Mouse (Mus musculus) cortical plate, adult 2 months (tissue): Measurements from ENCODE around the gene Ddx39.

Experiments
- CTCF ChIP-seq: fragments of 200-500 bp; IDR thresholded peaks from 2 replicates; pipeline ENCODE4 v1.5.1; 2011; ENCODE audit warnings: mild to moderate bottlenecking, control low read depth, low read length; ENCODE audit not compliant: insufficient read depth; ENCODE audit errors: extremely low read depth
- POLR2A ChIP-seq: fragments of 200-500 bp; IDR thresholded peaks from 2 replicates; pipeline ENCODE4 v1.6.1; 2011; ENCODE audit warnings: mild to moderate bottlenecking, low read length, control low read depth; ENCODE audit not compliant: insufficient read depth; ENCODE audit errors: extremely low read depth

- TF ChIP-seq POLR2A (no peak), CTCF (no peak)
Measured at GRCm38 (mm10) chr8:83768526-83768925, 53.5 kb downstream of the Ddx39 start.
